Mouse (Mus musculus) forebrain, embryonic 11.5 days (tissue): ENCODE data around the gene Slfn9. TPM values are rescaled to one million over a fixed set of nuclear protein-coding genes. Genes with fewer than 3 reads are reported as not detected.
"Not testable (repeated sequence)": the region's sequence is repeated elsewhere in the genome, so short reads cannot be mapped to it uniquely, and the experiment has no call there.

Experiments
- ATAC-seq: fragments of 200-750 bp; cut with Nextera tagmentation; replicated peaks from 2 replicates; pipeline ENCODE4 v1.8.0; 2017; ENCODE audit warnings: moderate TSS enrichment; ENCODE audit not compliant: low FRiP score
- DNase-seq: peaks from one replicate; pipeline ENCODE4 v3.0.0-alpha.2; 2017; ENCODE audit warnings: low spot score
- H3K27ac ChIP-seq: fragments of 300-500 bp; sonication (generic); 2 replicates; pipeline ENCODE4 v1.5.1; 2014; ENCODE audit warnings: low read depth, low read length
- H3K27me3 ChIP-seq: fragments of 300-500 bp; sonication (generic); 2 replicates; pipeline ENCODE4 v1.6.1; 2014; ENCODE audit warnings: mild to moderate bottlenecking, low read length, mixed read lengths; ENCODE audit not compliant: control insufficient read depth, insufficient read depth
- H3K36me3 ChIP-seq: fragments of 300-500 bp; sonication (generic); 2 replicates; pipeline ENCODE4 v1.6.1; 2014; ENCODE audit warnings: mild to moderate bottlenecking, low read length, moderate library complexity, mixed read lengths; ENCODE audit not compliant: control insufficient read depth, insufficient read depth
- H3K4me1 ChIP-seq: fragments of 300-500 bp; sonication (generic); replicated peaks from 2 replicates; pipeline ENCODE4 v1.6.1; 2014; ENCODE audit warnings: low read length, mixed read lengths; ENCODE audit not compliant: control insufficient read depth, insufficient read depth
- H3K4me2 ChIP-seq: fragments of 300-500 bp; sonication (generic); 2 replicates; pipeline ENCODE4 v1.6.1; 2014; ENCODE audit warnings: low read depth, mild to moderate bottlenecking, low read length, moderate library complexity, mixed read lengths; ENCODE audit not compliant: severe bottlenecking
- H3K4me3 ChIP-seq: fragments of 300-500 bp; sonication (generic); 2 replicates; pipeline ENCODE4 v1.5.1; 2014; ENCODE audit warnings: low read depth, low read length
- H3K9ac ChIP-seq: fragments of 300-500 bp; sonication (generic); 2 replicates; pipeline ENCODE4 v1.6.1; 2014; ENCODE audit warnings: low read length
- H3K9me3 ChIP-seq: fragments of 300-500 bp; sonication (generic); 2 replicates; pipeline ENCODE4 v1.6.1; 2016; ENCODE audit warnings: low read length, mixed read lengths; ENCODE audit not compliant: control insufficient read depth
- WGBS: fragments of 180-500 bp; shearing (Covaris S2); extraction: QIAGEN DNeasy Blood & Tissue Kit; methylation state at CpG from one replicate; pipeline ENCODE4 v1.1.7; 2014; 5-methylcytosine and 5-hydroxymethylcytosine counted together
- microRNA-seq: library from miRNA; unstranded; fragments of <30 nt; microRNA quantifications from one replicate; pipeline ENCODE4, GENCODE M21; 2016; ENCODE audit not compliant: insufficient number of aligned reads
- polyA plus RNA-seq: library from polyadenylated mRNA; unstranded; fragments of >200 nt; fragmentation: Nextera tagmentation; extraction: Ambion mirVana; gene quantifications from 2 replicates; pipeline ENCODE4 v1.2.1, GENCODE M21; 2014

Slfn9 gene
- polyA plus RNA-seq, 1 experiment from 2014 or later: 9.8 TPM

GRCm38 (mm10) chr11:82930391-82930955 is 61.2 kb downstream of the Slfn9 start:
- DNase-seq, H3K27ac ChIP-seq, H3K4me1 ChIP-seq, H3K36me3 ChIP-seq, ATAC-seq, H3K9ac ChIP-seq, H3K9me3 ChIP-seq: not testable (repeated sequence)
- Histone ChIP-seq H3K4me2 (peak overlapping the region; percentile 96), H3K4me3 (peak overlapping the region; percentile 45), H3K27me3 (peaks cover 45% of the 10 kb centered on the region)
- 1% methylated on average over 83 of the region's 85 CpGs for whole genome bisulfite sequencing

DNA sequence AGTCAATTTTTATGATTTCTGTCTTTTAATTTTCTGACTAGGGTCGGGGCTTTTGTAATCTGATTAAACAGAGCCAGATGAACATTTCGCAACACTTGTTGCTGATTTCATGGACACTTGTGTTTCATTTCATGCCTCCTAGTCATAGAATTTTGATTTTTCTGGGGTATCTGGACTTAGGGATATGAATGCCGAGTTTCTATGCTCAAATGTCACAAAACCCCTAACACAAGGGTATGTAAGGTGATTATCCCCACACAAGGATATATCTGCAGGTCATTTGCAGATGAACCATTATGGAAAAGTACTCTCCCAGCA is 62.0 kb downstream of the Slfn9 start:
- Histone ChIP-seq H3K36me3 (no peaks in the 10 kb centered on the region), H3K4me1 (no peaks in the 10 kb centered on the region; the same call in 1 of the 2 replicates), H3K9me3 (no peaks in the 10 kb centered on the region), H3K27me3 (peaks cover 42% of the 10 kb centered on the region), H3K9ac (no peak overlapping the region), H3K4me2 (no peak overlapping the region), H3K27ac (no peak overlapping the region), H3K4me3 (no peak overlapping the region)
- 48% methylated on average over 3 of the region's 3 CpGs for WGBS
- DNase-seq (no peak), ATAC-seq (no peak)

GRCm38 (mm10) chr11:82928897-82929632 is 62.6 kb downstream of the Slfn9 start:
- no peak for DNase-seq
- H3K4me3 ChIP-seq: no peak overlapping the region
- ATAC-seq: no peak
- H3K4me1 ChIP-seq: no peaks in the 10 kb centered on the region; the same call in 1 of the 2 replicates
- no peaks in the 10 kb centered on the region for H3K9me3 ChIP-seq
- no peak overlapping the region for H3K9ac ChIP-seq
- no peak overlapping the region for H3K4me2 ChIP-seq
- peaks cover 37% of the 10 kb centered on the region for H3K27me3 ChIP-seq
- H3K36me3 ChIP-seq: no peaks in the 10 kb centered on the region
- H3K27ac ChIP-seq: no peak overlapping the region
- 31% methylated on average over 20 of the region's 20 CpGs for WGBS

Small RNAs within 50 kb of the gene (microRNA-seq; reads per million reads assigned to microRNA genes)
- gene Gm27598: not detected
- not detected for gene Mir7679

Other genes with a start within 250 kb of the Slfn9 start
- 0.33 and 0.60 TPM in 2 replicates for gene Cct6b, start 227.5 kb downstream of the Slfn9 start, polyA plus RNA-seq
- 36.3 and 38.6 TPM in 2 replicates for gene Zfp830, start 227.5 kb downstream of the Slfn9 start, polyA plus RNA-seq
- gene Lig3, start 210.7 kb downstream of the Slfn9 start, polyA plus RNA-seq: 57.0 and 58.4 TPM in 2 replicates
- 17.0 and 18.4 TPM in 2 replicates for gene Rffl, start 120.6 kb downstream of the Slfn9 start, polyA plus RNA-seq
- 15.6 and 17.4 TPM in 2 replicates for gene Rad51d, start 101.2 kb downstream of the Slfn9 start, polyA plus RNA-seq
- 0.44 and 0.48 TPM in 2 replicates for gene Fndc8, start 99.7 kb downstream of the Slfn9 start, polyA plus RNA-seq
- gene Nle1, start 83.4 kb downstream of the Slfn9 start, polyA plus RNA-seq: 31.9 and 34.8 TPM in 2 replicates
- gene Unc45b, start 81.3 kb downstream of the Slfn9 start, polyA plus RNA-seq: 0.20 and 0.41 TPM in 2 replicates
- 0.28 and 0.40 TPM in 2 replicates for gene Slfn5, start 40.5 kb downstream of the Slfn9 start, polyA plus RNA-seq
- 0.15 and 0.16 TPM in 2 replicates for gene Slfn8, start 29.0 kb upstream of the Slfn9 start, polyA plus RNA-seq
- 0.89 and 1.6 TPM in 2 replicates for gene Slfn2, start 73.3 kb upstream of the Slfn9 start, polyA plus RNA-seq
- not detected in 2 replicates for gene Slfn1, start 125.0 kb upstream of the Slfn9 start, polyA plus RNA-seq
- not detected in 2 replicates for gene Slfn4, start 183.4 kb upstream of the Slfn9 start, polyA plus RNA-seq
- 0.49 and 0.52 TPM in 2 replicates for gene Slfn3, start 199.5 kb upstream of the Slfn9 start, polyA plus RNA-seq